Mouse (Mus musculus) heart, adult 2 months (tissue): Measurements from ENCODE around the gene Pias1.

Experiments used
- CTCF ChIP-seq: fragments of 200-600 bp; IDR thresholded peaks from 2 replicates; pipeline ENCODE4 v1.8.1; 2022; ENCODE audit warnings: antibody characterized with exemption, mild to moderate bottlenecking, moderate library complexity
- POLR2A ChIP-seq: fragments of 200-500 bp; IDR thresholded peaks from 2 replicates; pipeline ENCODE4 v1.6.1; 2011; ENCODE audit warnings: mild to moderate bottlenecking, low read depth, low read length, control low read depth; ENCODE audit not compliant: insufficient read depth

GRCm38 (mm10) chr9:62838146-62838505 is 149.6 kb downstream of the Pias1 start:
- TF ChIP-seq CTCF (no peak), POLR2A (no peak)
